Mouse (Mus musculus): ENCODE results near the gene Nfasc.

The Nfasc gene

GRCm38 (mm10) chr1:132581845-132582839, 159.5 kb downstream of the Nfasc start:
- no peak for DNase-seq (ENCODE audit: low spot score)

GRCm38 (mm10) chr1:132580063-132580462, 161.5 kb downstream of the Nfasc start:
- DNase-seq (ENCODE audit: low spot score), result no peak

- DNase-seq (ENCODE audit: low spot score), result no peak
These were observed 164.8 kb downstream of the Nfasc start for GRCm38 (mm10) chr1:132576845-132577244.

GRCm38 (mm10) chr1:132572851-132573250, 168.7 kb downstream of the Nfasc start:
- no peak for DNase-seq (ENCODE audit: low spot score)

- no peak for DNase-seq (ENCODE audit: low spot score)
These were observed 170.0 kb downstream of the Nfasc start for GRCm38 (mm10) chr1:132571613-132572012.

- no peak for DNase-seq (ENCODE audit: low spot score)
These were observed 170.7 kb downstream of the Nfasc start for GRCm38 (mm10) chr1:132570906-132571305.

- DNase-seq (ENCODE audit: low spot score), result no peak
These were observed 171.4 kb downstream of the Nfasc start for GRCm38 (mm10) chr1:132570068-132570780.

GRCm38 (mm10) chr1:132569516-132569915, 172.1 kb downstream of the Nfasc start:
- no peak for DNase-seq (ENCODE audit: low spot score)

GRCm38 (mm10) chr1:132567336-132568125, 174.1 kb downstream of the Nfasc start:
- DNase-seq (ENCODE audit: low spot score), result no peak

GRCm38 (mm10) chr1:132565766-132566165, 175.8 kb downstream of the Nfasc start:
- no peak for DNase-seq (ENCODE audit: low spot score)

- no peak for DNase-seq (ENCODE audit: low spot score)
These were observed 176.7 kb downstream of the Nfasc start for GRCm38 (mm10) chr1:132564946-132565345.

GRCm38 (mm10) chr1:132562337-132562795, 179.2 kb downstream of the Nfasc start:
- no peak for DNase-seq (ENCODE audit: low spot score)

GRCm38 (mm10) chr1:132560907-132561700, 180.5 kb downstream of the Nfasc start:
- DNase-seq (ENCODE audit: low spot score), result no peak

- no peak for DNase-seq (ENCODE audit: low spot score)
These were observed 182.6 kb downstream of the Nfasc start for GRCm38 (mm10) chr1:132559045-132559444.

GRCm38 (mm10) chr1:132557901-132558631, 183.5 kb downstream of the Nfasc start:
- DNase-seq (ENCODE audit: low spot score), result no peak

- no peak for DNase-seq (ENCODE audit: low spot score)
These were observed 197.8 kb downstream of the Nfasc start for GRCm38 (mm10) chr1:132543789-132544188.

- DNase-seq (ENCODE audit: low spot score), result no peak
These were observed 198.8 kb downstream of the Nfasc start, which contains the start of gene Cntn2 for GRCm38 (mm10) chr1:132542762-132543306. Cntn2 (minus strand) TSS chr1:132543256.

GRCm38 (mm10) chr1:132541824-132542599, 199.6 kb downstream of the Nfasc start:
- DNase-seq (ENCODE audit: low spot score), result no peak

- DNase-seq (ENCODE audit: low spot score), result no peak
These were observed 200.3 kb downstream of the Nfasc start for GRCm38 (mm10) chr1:132541171-132541823.

Data from T-cell, adult 2 months (primary cell).